Mouse (Mus musculus): ENCODE data around the gene Abcb10. TPM values are rescaled to one million over a fixed set of nuclear protein-coding genes. Genes with fewer than 3 reads are reported as not detected.
"Not testable (repeated sequence)": the region's sequence is repeated elsewhere in the genome, so short reads cannot be mapped to it uniquely, and the experiment has no call there.

Abcb10 gene
- total and polyA plus RNA-seq, 2 experiments from 2014 or later = 14.7 to 43.4 TPM

GRCm38 (mm10) chr8:123978166-123978838 lies 4.6 kb downstream of the Abcb10 start:
- Histone ChIP-seq H3K4me3 (ENCODE audit: low read depth, low read length) (no peak overlapping the region), H3K4me1 (ENCODE audit: insufficient read depth, low read length) (peaks cover 5% of the 10 kb centered on the region; the same call in 1 of the 2 replicates), H3K36me3 (ENCODE audit: insufficient read depth, low read length) (peaks cover 3% of the 10 kb centered on the region; the same call in 1 of the 2 replicates), H3K9ac (replicated peaks; ENCODE audit: low read length, poor library complexity, severe bottlenecking) (no peak overlapping the region), H3K9me3 (ENCODE audit: low read length) (no peaks in the 10 kb centered on the region), H3K27ac (ENCODE audit: low read depth, low read length) (no peak overlapping the region), H3K4me2 (ENCODE audit: low read depth, low read length, poor library complexity, severe bottlenecking) (no peak overlapping the region), H3K27me3 (ENCODE audit: insufficient read depth, low read length) (no peaks in the 10 kb centered on the region)
- ATAC-seq (ENCODE audit: low FRiP score) = no peak
- 75% methylated on average over 14 of the region's 14 CpGs for WGBS
- no peak for DNase-seq (ENCODE audit: low spot score)
- no peak for TF ChIP-seq CTCF (IDR thresholded peaks at IDR 0.05)

GRCm38 (mm10) chr8:123977499-123977898 lies 5.4 kb downstream of the Abcb10 start:
- ATAC-seq (ENCODE audit: low FRiP score) (no peak), DNase-seq (ENCODE audit: low spot score) (no peak)
- no peak overlapping the region for H3K9ac ChIP-seq (replicated peaks; ENCODE audit: low read length, poor library complexity, severe bottlenecking)
- no peaks in the 10 kb centered on the region for H3K9me3 ChIP-seq (ENCODE audit: low read length)
- H3K4me2 ChIP-seq (ENCODE audit: low read depth, low read length, poor library complexity, severe bottlenecking) = no peak overlapping the region
- no peak for TF ChIP-seq CTCF (IDR thresholded peaks at IDR 0.05)
- H3K27me3 ChIP-seq (ENCODE audit: insufficient read depth, low read length) = no peaks in the 10 kb centered on the region
- H3K27ac ChIP-seq (ENCODE audit: low read depth, low read length) = no peak overlapping the region
- H3K36me3 ChIP-seq (ENCODE audit: insufficient read depth, low read length) = peaks cover 3% of the 10 kb centered on the region; the same call in 1 of the 2 replicates
- no peak overlapping the region for H3K4me3 ChIP-seq (ENCODE audit: low read depth, low read length)
- peaks cover 5% of the 10 kb centered on the region; the same call in 1 of the 2 replicates for H3K4me1 ChIP-seq (ENCODE audit: insufficient read depth, low read length)
- 89% methylated on average over 4 of the region's 4 CpGs for WGBS

GRCm38 (mm10) chr8:123973495-123973894 lies 9.4 kb downstream of the Abcb10 start:
- TF ChIP-seq CTCF (IDR thresholded peaks at IDR 0.05) = no peak
- no peak for DNase-seq (ENCODE audit: low spot score)
- H3K4me1 ChIP-seq (ENCODE audit: insufficient read depth, low read length) = no peaks in the 10 kb centered on the region
- peaks cover 17% of the 10 kb centered on the region for H3K36me3 ChIP-seq (ENCODE audit: insufficient read depth, low read length)
- no peaks in the 10 kb centered on the region for H3K9me3 ChIP-seq (ENCODE audit: low read length)
- no peak overlapping the region for H3K27ac ChIP-seq (ENCODE audit: low read depth, low read length)
- no peak overlapping the region for H3K4me3 ChIP-seq (ENCODE audit: low read depth, low read length)
- H3K27me3 ChIP-seq (ENCODE audit: insufficient read depth, low read length) = no peaks in the 10 kb centered on the region
- ATAC-seq (ENCODE audit: low FRiP score) = no peak
- no peak overlapping the region for H3K4me2 ChIP-seq (ENCODE audit: low read depth, low read length, poor library complexity, severe bottlenecking)
- H3K9ac ChIP-seq (replicated peaks; ENCODE audit: low read length, poor library complexity, severe bottlenecking) = no peak overlapping the region
- 87% methylated on average over 1 of the region's 1 CpGs for WGBS

GRCm38 (mm10) chr8:123966896-123967295 lies 16.0 kb downstream of the Abcb10 start:
- peak; percentile 61 for DNase-seq (ENCODE audit: low spot score)
- Histone ChIP-seq H3K27ac (ENCODE audit: low read depth, low read length) (no peak overlapping the region), H3K9ac (replicated peaks; ENCODE audit: low read length, poor library complexity, severe bottlenecking) (no peak overlapping the region), H3K27me3 (ENCODE audit: insufficient read depth, low read length) (no peaks in the 10 kb centered on the region), H3K4me1 (ENCODE audit: insufficient read depth, low read length) (no peaks in the 10 kb centered on the region), H3K4me3 (ENCODE audit: low read depth, low read length) (no peak overlapping the region), H3K4me2 (ENCODE audit: low read depth, low read length, poor library complexity, severe bottlenecking) (no peak overlapping the region), H3K36me3 (ENCODE audit: insufficient read depth, low read length) (peaks cover 43% of the 10 kb centered on the region), H3K9me3 (ENCODE audit: low read length) (no peaks in the 10 kb centered on the region)
- TF ChIP-seq CTCF (IDR thresholded peaks at IDR 0.05) = peak; percentile 58
- no peak for ATAC-seq (ENCODE audit: low FRiP score)
- WGBS = 64% methylated on average over 2 of the region's 2 CpGs

- Histone ChIP-seq H3K36me3 (ENCODE audit: insufficient read depth, low read length) (peaks cover 51% of the 10 kb centered on the region), H3K4me1 (ENCODE audit: insufficient read depth, low read length) (no peaks in the 10 kb centered on the region), H3K4me2 (ENCODE audit: low read depth, low read length, poor library complexity, severe bottlenecking) (no peak overlapping the region), H3K27me3 (ENCODE audit: insufficient read depth, low read length) (no peaks in the 10 kb centered on the region), H3K9ac (replicated peaks; ENCODE audit: low read length, poor library complexity, severe bottlenecking) (no peak overlapping the region), H3K4me3 (ENCODE audit: low read depth, low read length) (no peak overlapping the region), H3K27ac (ENCODE audit: low read depth, low read length) (no peak overlapping the region), H3K9me3 (ENCODE audit: low read length) (no peaks in the 10 kb centered on the region)
- no peak for TF ChIP-seq CTCF (IDR thresholded peaks at IDR 0.05)
- ATAC-seq (ENCODE audit: low FRiP score) = no peak
- WGBS = 71% methylated on average over 1 of the region's 1 CpGs
- no peak for DNase-seq (ENCODE audit: low spot score)
Measured at GRCm38 (mm10) chr8:123961371-123961770, 21.6 kb downstream of the Abcb10 start.

- DNase-seq (ENCODE audit: low spot score); H3K4me3 ChIP-seq (ENCODE audit: low read depth, low read length); H3K27ac ChIP-seq (ENCODE audit: low read depth, low read length); H3K4me2 ChIP-seq (ENCODE audit: low read depth, low read length, poor library complexity, severe bottlenecking); H3K27me3 ChIP-seq (ENCODE audit: insufficient read depth, low read length); H3K4me1 ChIP-seq (ENCODE audit: insufficient read depth, low read length); ATAC-seq (ENCODE audit: low FRiP score); H3K9me3 ChIP-seq (ENCODE audit: low read length); H3K9ac ChIP-seq (replicated peaks; ENCODE audit: low read length, poor library complexity, severe bottlenecking): not testable (repeated sequence)
- 72% methylated on average over 5 of the region's 5 CpGs for WGBS
- peaks cover 47% of the 10 kb centered on the region for H3K36me3 ChIP-seq (ENCODE audit: insufficient read depth, low read length)
Measured at GRCm38 (mm10) chr8:123960556-123960955, 22.4 kb downstream of the Abcb10 start.

Data from midbrain, postnatal 0 days (tissue).